ENCODE assay signal across 1 mouse cellular context in the genomic region with DNA sequence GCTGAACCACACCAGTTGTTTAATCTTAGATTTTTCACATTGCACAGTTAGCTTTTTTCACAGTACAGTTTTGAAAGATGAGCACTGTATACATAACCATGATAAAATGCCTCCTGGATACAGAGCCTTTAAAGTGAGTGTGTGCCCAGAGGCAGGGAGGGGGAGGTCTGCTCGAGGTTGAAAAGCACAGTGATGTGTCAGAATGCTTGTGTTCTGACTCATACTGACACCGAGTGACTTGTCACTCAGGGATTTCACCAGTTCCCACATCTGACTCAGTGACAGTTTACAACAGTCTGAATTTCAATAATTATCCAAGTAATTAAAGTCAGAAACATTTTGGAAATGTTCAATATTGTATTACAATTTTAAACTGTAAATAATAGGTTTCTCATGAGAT.
TF ChIP-seq lines count a peak whose summit lies in the region.

No protein-coding gene starts in this region.

TF ChIP-seq in CH12.LX, 34 proteins besides CTCF, POLR2A, EP300 and RAD21 (continued from another document):
- TF ChIP-seq SMC3 (IDR thresholded peaks at IDR 0.05; ENCODE audit: low read depth, low read length), result peak; percentile 11; the same call in 1 of the 2 replicates
- TF ChIP-seq CHD2 (IDR thresholded peaks at IDR 0.05; ENCODE audit: low read length), result peak; percentile 86
